Mouse (Mus musculus): ENCODE data around the gene Mknk2. TPM values are rescaled to one million over a fixed set of nuclear protein-coding genes. Genes with fewer than 3 reads are reported as not detected.

Mknk2 gene
- polyA plus RNA-seq, 2 experiments = 93.0 to 108 TPM

GRCm38 (mm10) chr10:80659213-80659612 is 18.7 kb downstream of the Mknk2 start:
- Histone ChIP-seq H3K4me1 (ENCODE audit: control insufficient read depth, insufficient read depth, low read length) (peaks cover 18% of the 10 kb centered on the region), H3K36me3 (ENCODE audit: control insufficient read depth, insufficient read depth, low read length) (no peaks in the 10 kb centered on the region), H3K9me3 (ENCODE audit: control insufficient read depth, low read length) (no peaks in the 10 kb centered on the region), H3K9ac (ENCODE audit: low read depth, low read length, severe bottlenecking) (no peak overlapping the region), H3K27me3 (ENCODE audit: control insufficient read depth, insufficient read depth, low read length) (no peaks in the 10 kb centered on the region), H3K27ac (replicated peaks; ENCODE audit: low read depth, low read length) (no peak overlapping the region), H3K4me2 (replicated peaks; ENCODE audit: low read depth, low read length, severe bottlenecking) (no peak overlapping the region), H3K4me3 (replicated peaks; ENCODE audit: low read length) (no peak overlapping the region)
- TF ChIP-seq POLR2A (IDR thresholded peaks at IDR 0.05; ENCODE audit: borderline replicate concordance, extremely low read depth, insufficient read depth, insufficient read length) = no peak
- DNase-seq (ENCODE audit: low spot score) (peak; percentile 82), ATAC-seq (ENCODE audit: low FRiP score, low read depth) (no peak)
- 15% methylated on average over 10 of the region's 10 CpGs for WGBS

- Histone ChIP-seq H3K4me1 (ENCODE audit: control insufficient read depth, insufficient read depth, low read length) (peaks cover 19% of the 10 kb centered on the region), H3K27ac (replicated peaks; ENCODE audit: low read depth, low read length) (no peak overlapping the region), H3K9me3 (ENCODE audit: control insufficient read depth, low read length) (no peaks in the 10 kb centered on the region), H3K4me2 (replicated peaks; ENCODE audit: low read depth, low read length, severe bottlenecking) (no peak overlapping the region), H3K36me3 (ENCODE audit: control insufficient read depth, insufficient read depth, low read length) (no peaks in the 10 kb centered on the region), H3K4me3 (replicated peaks; ENCODE audit: low read length) (no peak overlapping the region), H3K9ac (ENCODE audit: low read depth, low read length, severe bottlenecking) (no peak overlapping the region), H3K27me3 (ENCODE audit: control insufficient read depth, insufficient read depth, low read length) (no peaks in the 10 kb centered on the region)
- DNase-seq (ENCODE audit: low spot score) (no peak), ATAC-seq (ENCODE audit: low FRiP score, low read depth) (no peak)
- WGBS = 67% methylated on average over 4 of the region's 4 CpGs
- no peak for TF ChIP-seq POLR2A (IDR thresholded peaks at IDR 0.05; ENCODE audit: borderline replicate concordance, extremely low read depth, insufficient read depth, insufficient read length)
These were observed 19.1 kb downstream of the Mknk2 start for GRCm38 (mm10) chr10:80658841-80659202.

DNA sequence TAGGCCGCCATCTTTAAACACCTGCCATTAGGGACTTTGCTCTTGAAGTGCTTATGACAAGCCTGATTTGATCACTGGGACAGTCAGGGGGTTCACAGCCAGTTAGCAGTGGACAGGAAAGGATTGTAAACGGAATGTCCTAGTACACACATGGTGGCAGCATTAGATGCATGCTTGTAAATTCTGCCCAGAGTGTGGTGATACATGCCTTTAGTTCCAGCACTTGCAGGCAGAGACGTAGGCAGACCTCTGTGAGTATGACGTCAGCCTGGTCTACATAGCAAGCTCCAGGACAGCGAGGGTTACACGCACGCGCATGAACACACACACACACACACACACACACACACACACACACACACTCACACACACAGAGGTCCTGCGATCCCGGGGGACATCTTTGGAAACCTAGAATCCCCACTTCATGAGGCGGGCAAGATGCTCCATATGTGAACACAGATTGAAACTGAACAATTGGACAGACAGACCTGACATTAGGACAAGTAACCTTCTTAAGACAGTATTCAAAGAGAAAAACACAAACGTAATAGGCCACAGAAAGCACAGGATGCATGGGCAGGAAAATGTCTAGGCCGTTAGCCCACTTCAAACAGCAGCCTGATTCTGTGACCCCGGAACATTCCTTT is 19.6 kb downstream of the Mknk2 start:
- 75% methylated on average over 14 of the region's 14 CpGs for WGBS
- no peak overlapping the region for H3K27ac ChIP-seq (replicated peaks; ENCODE audit: low read depth, low read length)
- no peak for ATAC-seq (ENCODE audit: low FRiP score, low read depth)

DNA sequence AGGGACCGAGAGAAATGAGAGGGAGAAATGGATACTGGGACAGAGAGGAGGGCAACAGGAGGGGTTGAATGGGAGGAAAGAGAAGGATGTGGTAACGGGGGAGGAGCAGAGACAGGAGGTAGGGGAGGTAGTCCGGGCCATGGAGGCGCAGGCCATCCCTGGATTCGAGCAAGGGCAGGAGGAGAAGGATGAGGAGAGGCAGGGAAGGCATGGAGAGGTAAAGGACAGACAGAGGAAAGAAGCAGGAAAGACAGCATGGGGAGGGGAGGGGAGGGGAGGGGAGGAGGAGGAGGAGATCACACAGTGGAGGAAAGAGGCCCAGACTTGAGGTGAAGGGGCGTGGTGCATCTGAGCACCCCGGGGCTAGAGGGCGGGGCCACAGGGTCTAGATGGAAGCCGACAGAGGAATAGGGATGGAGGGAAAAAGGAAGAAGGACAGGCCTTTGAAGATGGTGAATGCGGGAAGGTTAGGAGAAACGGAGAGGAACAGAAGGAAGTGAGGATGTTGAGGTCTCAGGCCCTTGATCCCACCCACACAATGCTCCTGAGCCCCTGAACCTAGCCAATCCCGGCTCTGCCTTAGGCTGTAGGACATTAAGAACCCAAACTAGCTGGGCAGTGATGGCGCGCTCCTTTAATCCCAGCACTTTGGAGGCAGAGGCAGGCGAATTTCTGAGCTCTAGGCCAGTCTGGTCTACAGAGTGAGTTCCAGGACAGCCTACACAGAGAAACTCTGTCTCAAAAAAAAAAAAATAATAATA is 20.9 kb downstream of the Mknk2 start, which contains the start of gene Btbd2:
Btbd2 (minus strand) TSS at position 209 of the 761 bp plus-strand sequence.
- H3K4me3 ChIP-seq (replicated peaks; ENCODE audit: low read length) = peak within 1 kb of the TSS; percentile 93
- H3K9ac ChIP-seq (ENCODE audit: low read depth, low read length, severe bottlenecking) = peak within 1 kb of the TSS; percentile 90
- peak within 1 kb of the TSS; percentile 88 for H3K4me2 ChIP-seq (replicated peaks; ENCODE audit: low read depth, low read length, severe bottlenecking)
- no peak for TF ChIP-seq POLR2A (IDR thresholded peaks at IDR 0.05; ENCODE audit: borderline replicate concordance, extremely low read depth, insufficient read depth, insufficient read length)
- peaks cover 22% of the 10 kb centered on the region for H3K4me1 ChIP-seq (ENCODE audit: control insufficient read depth, insufficient read depth, low read length)
- H3K27me3 ChIP-seq (ENCODE audit: control insufficient read depth, insufficient read depth, low read length) = no peaks in the 10 kb centered on the region
- DNase-seq (ENCODE audit: low spot score) = no peak
- WGBS = 18% methylated on average over 15 of the region's 15 CpGs
- H3K27ac ChIP-seq (replicated peaks; ENCODE audit: low read depth, low read length) = peak within 1 kb of the TSS; percentile 77
- H3K36me3 ChIP-seq (ENCODE audit: control insufficient read depth, insufficient read depth, low read length) = 0 out of 2 replicates have a peak, but pooled peaks cover 11% of the 10 kb centered on the region
- no peaks in the 10 kb centered on the region for H3K9me3 ChIP-seq (ENCODE audit: control insufficient read depth, low read length)
- no peak for ATAC-seq (ENCODE audit: low FRiP score, low read depth)

More for the DNA sequence above, 19.6 kb downstream of the Mknk2 start:
- no peak for TF ChIP-seq POLR2A (IDR thresholded peaks at IDR 0.05; ENCODE audit: borderline replicate concordance, extremely low read depth, insufficient read depth, insufficient read length)
- H3K9me3 ChIP-seq (ENCODE audit: control insufficient read depth, low read length) = no peaks in the 10 kb centered on the region
- H3K4me3 ChIP-seq (replicated peaks; ENCODE audit: low read length) = no peak overlapping the region; the same call in 1 of the 2 replicates
- 0 out of 2 replicates have a peak, but pooled peaks cover under 1% of the 10 kb centered on the region for H3K36me3 ChIP-seq (ENCODE audit: control insufficient read depth, insufficient read depth, low read length)
- H3K9ac ChIP-seq (ENCODE audit: low read depth, low read length, severe bottlenecking) = no peak overlapping the region
- peaks cover 22% of the 10 kb centered on the region for H3K4me1 ChIP-seq (ENCODE audit: control insufficient read depth, insufficient read depth, low read length)
- H3K27me3 ChIP-seq (ENCODE audit: control insufficient read depth, insufficient read depth, low read length) = no peaks in the 10 kb centered on the region
- H3K4me2 ChIP-seq (replicated peaks; ENCODE audit: low read depth, low read length, severe bottlenecking) = no peak overlapping the region
- no peak for DNase-seq (ENCODE audit: low spot score)

DNA sequence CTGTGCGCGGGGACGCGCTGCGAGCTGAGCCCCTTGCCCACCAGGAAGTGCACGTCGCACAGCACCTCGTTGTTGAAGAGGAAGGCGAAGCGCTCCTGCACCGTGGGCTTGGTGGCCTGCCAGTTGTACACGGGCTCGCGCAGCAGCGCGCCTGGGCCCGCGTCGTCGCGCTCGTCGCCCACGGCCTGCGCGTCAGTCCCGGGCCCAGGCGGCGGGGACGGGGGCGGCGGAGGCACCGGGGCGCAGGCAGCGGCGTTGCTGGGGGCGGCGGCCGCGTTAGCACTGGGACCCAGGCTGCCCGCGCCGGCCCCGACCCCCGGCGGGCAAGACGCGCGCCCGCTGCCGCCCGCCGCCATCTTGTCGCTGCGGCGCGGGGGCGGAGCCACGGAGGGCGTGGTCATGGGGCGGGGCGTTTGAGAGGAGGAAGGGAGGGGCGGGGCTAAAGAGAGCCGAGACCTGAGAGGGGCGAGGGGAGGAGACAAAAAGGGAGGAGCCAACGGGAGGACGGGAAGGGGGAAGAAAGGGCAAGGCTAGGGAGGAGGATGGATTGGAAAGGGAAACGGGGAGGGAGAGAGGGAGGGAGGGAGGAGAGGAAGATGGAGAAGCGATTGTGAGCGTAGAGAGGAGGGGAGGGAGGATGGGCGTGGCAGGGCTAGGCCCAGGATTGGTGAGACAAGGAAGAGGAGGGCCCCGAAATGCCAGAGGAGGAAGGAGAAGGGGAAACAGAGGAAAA is 21.6 kb downstream of the Mknk2 start:
- peak overlapping the region; percentile 93 for H3K4me3 ChIP-seq (replicated peaks; ENCODE audit: low read length)

More for the DNA sequence above, 21.6 kb downstream of the Mknk2 start:
- H3K27me3 ChIP-seq (ENCODE audit: control insufficient read depth, insufficient read depth, low read length) = no peaks in the 10 kb centered on the region
- DNase-seq (ENCODE audit: low spot score) (peak; percentile 97), ATAC-seq (ENCODE audit: low FRiP score, low read depth) (peak; percentile 88)
- H3K9ac ChIP-seq (ENCODE audit: low read depth, low read length, severe bottlenecking) = peak overlapping the region; percentile 90
- peaks cover 22% of the 10 kb centered on the region for H3K4me1 ChIP-seq (ENCODE audit: control insufficient read depth, insufficient read depth, low read length)
- no peak; the same call in 1 of the 2 replicates for TF ChIP-seq POLR2A (IDR thresholded peaks at IDR 0.05; ENCODE audit: borderline replicate concordance, extremely low read depth, insufficient read depth, insufficient read length)
- H3K36me3 ChIP-seq (ENCODE audit: control insufficient read depth, insufficient read depth, low read length) = 0 out of 2 replicates have a peak, but pooled peaks cover 11% of the 10 kb centered on the region
- no peaks in the 10 kb centered on the region for H3K9me3 ChIP-seq (ENCODE audit: control insufficient read depth, low read length)
- under 1% methylated on average over 54 of the region's 72 CpGs for WGBS
- H3K4me2 ChIP-seq (replicated peaks; ENCODE audit: low read depth, low read length, severe bottlenecking) = peak overlapping the region; percentile 88
- peak overlapping the region; percentile 77 for H3K27ac ChIP-seq (replicated peaks; ENCODE audit: low read depth, low read length)
